Mouse (Mus musculus): ENCODE results near the gene Zfp423. TPM values are rescaled to one million over a fixed set of nuclear protein-coding genes. Genes with fewer than 3 reads are reported as not detected.

The Zfp423 gene
- polyA plus RNA-seq, 1 experiment from 2014 or later, result 22.0 TPM

DNA sequence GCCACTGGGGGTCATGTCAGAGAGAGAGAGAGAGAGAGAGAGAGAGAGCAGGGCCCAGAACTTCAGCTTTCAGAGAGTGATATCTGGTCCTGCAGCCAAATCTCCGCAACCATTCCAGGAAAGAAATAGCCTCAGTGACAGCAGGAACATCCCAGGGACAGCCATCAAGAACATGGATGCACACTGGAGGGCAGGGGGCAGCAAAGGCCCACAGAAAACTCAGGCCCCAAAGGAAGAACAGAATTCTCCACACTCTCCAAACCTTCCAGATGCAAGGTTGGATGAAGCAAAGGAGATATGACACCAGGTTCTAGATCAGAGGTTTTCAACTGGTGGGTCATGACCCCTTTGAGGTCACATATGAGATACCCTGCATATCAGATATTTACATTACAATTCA, 345.7 kb downstream of the Zfp423 start:
- Histone ChIP-seq H3K27me3 (replicated peaks; ENCODE audit: low read depth, poor library complexity, severe bottlenecking) (peaks cover 26% of the 10 kb centered on the region), H3K4me3 (no peak overlapping the region), H3K27ac (replicated peaks) (no peak overlapping the region), H3K9me3 (no peaks in the 10 kb centered on the region), H3K4me1 (peaks cover 18% of the 10 kb centered on the region), H3K36me3 (replicated peaks) (no peaks in the 10 kb centered on the region)
- WGBS, result 89% methylated on average over 1 of the region's 1 CpGs
- DNase-seq (ENCODE audit: low spot score), result no peak

Other genes starting within 250 kb of the Zfp423 start
- 45.6 and 47.7 TPM in 2 replicates for gene Cnep1r1, start 159.2 kb upstream of the Zfp423 start, polyA plus RNA-seq (2016; fragmentation: Nextera tagmentation; extraction: Ambion mirVana)
- gene Heatr3, start 178.3 kb upstream of the Zfp423 start, polyA plus RNA-seq (2016; fragmentation: Nextera tagmentation; extraction: Ambion mirVana), result 52.1 and 55.0 TPM in 2 replicates
- 9.9 and 11.6 TPM in 2 replicates for gene Tent4b, start 239.6 kb upstream of the Zfp423 start, polyA plus RNA-seq (2016; fragmentation: Nextera tagmentation; extraction: Ambion mirVana)